Mouse (Mus musculus): ENCODE measurements around the gene Arhgap30. TPM values are rescaled to one million over a fixed set of nuclear protein-coding genes. Genes with fewer than 3 reads are reported as not detected.

The Arhgap30 gene
- total and polyA plus RNA-seq, 3 experiments = 52.0 to 78.5 (median 70.8) TPM

DNA sequence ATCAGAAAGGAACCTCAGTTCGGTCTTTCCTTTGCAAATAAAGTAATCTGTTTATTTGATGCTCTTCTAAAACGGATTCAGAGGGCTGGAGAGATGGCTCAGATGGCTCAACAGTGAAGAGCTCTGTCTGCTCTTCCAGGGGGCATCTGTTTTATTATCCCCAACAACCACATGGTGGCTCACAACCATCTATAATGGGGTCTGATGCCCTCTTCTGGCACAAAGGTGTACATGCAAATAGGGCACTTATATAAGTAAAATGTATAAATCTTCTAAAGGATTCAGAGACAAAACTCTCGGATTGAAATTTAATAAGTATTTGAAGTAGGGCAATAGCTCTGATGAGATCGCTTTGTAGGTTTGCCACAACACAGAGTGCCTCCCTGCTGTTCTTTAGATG, 30.3 kb upstream of the Arhgap30 start (continued):
- TF ChIP-seq HCFC1 (IDR thresholded peaks at IDR 0.05; ENCODE audit: low read depth, low read length) (no peak), MAZ (IDR thresholded peaks at IDR 0.05; ENCODE audit: low read depth, low read length) (no peak), TBP (conservative IDR thresholded peaks at IDR 0.05; ENCODE audit: low read depth, low read length) (no peak), PAX5 (IDR thresholded peaks at IDR 0.05; ENCODE audit: low read length) (no peak), SIN3A (IDR thresholded peaks at IDR 0.05; ENCODE audit: low read length) (no peak), NRF1 (IDR thresholded peaks at IDR 0.05; ENCODE audit: low read depth, low read length) (no peak), KAT2A (IDR thresholded peaks at IDR 0.05; ENCODE audit: insufficient replicate concordance, low read length) (no peak), SMC3 (IDR thresholded peaks at IDR 0.05; ENCODE audit: low read depth, low read length) (peak; percentile 71), ZNF384 (IDR thresholded peaks at IDR 0.05; ENCODE audit: low read depth, low read length) (0 out of 2 replicates have a peak, but pooled peaks have one; percentile 38), ZMIZ1 (IDR thresholded peaks at IDR 0.05; ENCODE audit: low read depth, low read length) (no peak), ZC3H11A (IDR thresholded peaks at IDR 0.05; ENCODE audit: low read depth, low read length) (no peak), ELF1 (IDR thresholded peaks at IDR 0.05; ENCODE audit: low read depth, low read length) (no peak), USF1 (IDR thresholded peaks at IDR 0.05; ENCODE audit: low read depth, low read length) (no peak), IRF4 (IDR thresholded peaks at IDR 0.05; ENCODE audit: low read depth, low read length) (no peak), POLR2AphosphoS2 (IDR thresholded peaks at IDR 0.05; ENCODE audit: low read depth, low read length) (no peak), NELFE (IDR thresholded peaks at IDR 0.05; ENCODE audit: low read depth, low read length) (peak; percentile 26; the same call in 1 of the 2 replicates), JUND (conservative IDR thresholded peaks at IDR 0.05; ENCODE audit: low read depth, low read length) (no peak)

DNA sequence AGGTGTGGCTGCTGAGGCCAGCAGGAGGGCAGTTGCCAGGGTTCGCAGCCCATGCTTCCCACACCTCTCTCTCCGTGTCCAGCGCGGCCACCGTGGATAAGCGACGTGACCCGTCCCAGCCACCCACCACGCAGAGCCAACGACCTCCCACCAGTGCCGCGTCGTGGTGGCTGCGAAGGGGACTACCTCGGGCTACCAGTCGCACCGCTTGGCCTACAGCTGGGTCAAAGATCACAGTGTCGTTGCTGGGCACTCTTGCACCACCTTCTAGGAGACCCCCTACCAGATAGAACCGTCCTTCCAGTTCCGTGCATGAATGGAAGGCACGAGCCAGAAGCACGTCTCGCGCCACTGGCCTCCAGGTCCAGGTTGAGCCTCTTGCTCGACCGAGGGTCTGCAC, 28.5 kb upstream of the Arhgap30 start:
- no peak for TF ChIP-seq MYC (IDR thresholded peaks at IDR 0.05; ENCODE audit: low read depth, low read length)
- no peak for TF ChIP-seq SMC3 (IDR thresholded peaks at IDR 0.05; ENCODE audit: low read depth, low read length)
- TF ChIP-seq USF2 (conservative IDR thresholded peaks at IDR 0.05; ENCODE audit: low read depth, low read length) = no peak
- no peak for TF ChIP-seq NRF1 (IDR thresholded peaks at IDR 0.05; ENCODE audit: low read depth, low read length)
- TF ChIP-seq MEF2A (IDR thresholded peaks at IDR 0.05; ENCODE audit: borderline replicate concordance, low read depth, low read length) = no peak
- no peak for TF ChIP-seq POLR2AphosphoS2 (IDR thresholded peaks at IDR 0.05; ENCODE audit: low read depth, low read length)
- no peak for TF ChIP-seq RAD21 (IDR thresholded peaks at IDR 0.05; ENCODE audit: low read depth, low read length)
- no peak for TF ChIP-seq JUND (conservative IDR thresholded peaks at IDR 0.05; ENCODE audit: low read depth, low read length)
- no peak for TF ChIP-seq CHD1 (IDR thresholded peaks at IDR 0.05; ENCODE audit: low read depth, low read length)
- no peak for TF ChIP-seq ETS1 (conservative IDR thresholded peaks at IDR 0.05; ENCODE audit: low read depth, low read length)
- no peak for TF ChIP-seq TCF12 (IDR thresholded peaks at IDR 0.05; ENCODE audit: low read depth, low read length)
- no peak for TF ChIP-seq TBP (conservative IDR thresholded peaks at IDR 0.05; ENCODE audit: low read depth, low read length)
- TF ChIP-seq ZKSCAN1 (IDR thresholded peaks at IDR 0.05; ENCODE audit: borderline replicate concordance, low read depth, low read length) = no peak
- peaks cover 0 to 5% of the 10 kb centered on the region in 2 experiments; a peak in 1 of 4 replicates for H3K4me1 ChIP-seq (ENCODE audit: control insufficient read depth in 1 of 2, insufficient read depth in 2 of 2)
- no peak overlapping the region for H3K4me3 ChIP-seq (replicated peaks in 1 of 3; ENCODE audit: low read depth in 2 of 3, low read length in 2 of 3, poor library complexity in 1 of 3)
- dilution Hi-C loops (cut with MboI; ENCODE audit: extremely low pct_ligation_motif_present, extremely low pct_unique_long_range_greater_than_20kb, low sequenced_read_pairs) = no loop called here
- 0 out of 2 replicates have a peak, but pooled peaks cover 2% of the 10 kb centered on the region for H3K79me2 ChIP-seq (replicated peaks; ENCODE audit: control insufficient read depth, extremely low read depth, insufficient read depth, poor library complexity, severe bottlenecking)
- no peaks in the 10 kb centered on the region for H3K27me3 ChIP-seq (replicated peaks)
- peaks cover 6% of the 10 kb centered on the region for H3K9me3 ChIP-seq (replicated peaks; ENCODE audit: low read length)
- H3K36me3 ChIP-seq (replicated peaks in 1 of 2; ENCODE audit: control insufficient read depth in 1 of 2, insufficient read depth in 1 of 2, low read length in 1 of 2) = peaks cover 30 to 55% of the 10 kb centered on the region in 2 experiments
- H3K27ac ChIP-seq (ENCODE audit: insufficient read depth, low read depth) = no peak overlapping the region
- no peak for DNase-seq (ENCODE audit: extremely low read depth)
- no peak overlapping the region for H3K9ac ChIP-seq (ENCODE audit: insufficient read depth, low read depth)
- no peak overlapping the region for H3K4me2 ChIP-seq (ENCODE audit: insufficient read depth, low read depth, poor library complexity, severe bottlenecking)
- in situ Hi-C loops (cut with MboI; ENCODE audit: low pct_ligation_motif_present, low pct_unique_long_range_greater_than_20kb, low sequenced_read_pairs) = loop anchor here (5.0 kb wide), 1 partner anchor 117 kb away; no protein-coding TSS in a partner anchor

All from CH12.LX (cell line).